Mouse (Mus musculus) T-helper 1 cell (primary cell): ENCODE measurements at regions not wholly inside any gene's neighbourhood (a gene's known extent, or its start where the extent isn't known, plus 50 kb on each side); places are given as distances from the start of the nearest gene placed in this dataset.

Experiments used
- in situ Hi-C: fragments of 300-600 bp; cut with MboI, MseI; formaldehyde crosslinking; loops from one replicate; pipeline ENCODE4 v1.15.1; 2025; ENCODE audit warnings: high pct_unique_total_duplicates

DNA sequence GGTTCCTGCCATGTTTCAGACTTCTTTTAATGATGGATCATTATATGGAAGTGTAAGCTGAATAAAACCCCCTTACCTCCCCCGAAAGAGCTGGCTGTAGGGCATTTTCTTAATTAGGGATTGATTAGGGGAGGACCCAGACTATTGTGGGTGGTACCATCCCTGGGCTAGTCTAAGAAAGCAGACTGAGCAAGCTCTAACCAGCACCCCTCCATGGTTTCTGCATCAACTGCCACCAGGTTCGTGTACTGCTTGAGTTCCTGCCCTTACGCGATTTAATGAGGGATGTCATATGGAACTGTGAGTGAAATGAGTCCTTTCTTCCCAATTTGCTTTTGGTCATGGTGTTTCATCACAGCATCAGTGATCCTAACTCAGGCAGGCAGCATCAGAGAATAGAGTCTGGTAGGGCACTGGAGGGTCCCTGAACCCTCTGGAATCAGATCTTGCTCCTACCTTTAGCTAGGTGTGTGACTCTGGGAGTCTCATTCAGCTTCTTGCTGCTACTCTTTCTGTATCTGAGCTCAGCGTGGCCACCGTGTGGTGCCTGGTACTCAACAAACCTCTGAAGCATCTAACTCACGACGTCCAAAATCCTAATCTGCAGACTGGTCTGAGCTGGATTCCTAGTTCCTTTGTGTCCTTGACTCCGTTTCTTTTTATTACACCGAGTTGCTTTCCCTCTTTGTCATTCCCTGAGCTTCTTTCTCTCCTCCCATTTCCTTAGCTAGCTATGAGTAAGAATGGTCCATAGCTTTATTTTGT lies 1884.0 kb upstream of the Lrrc6 start:
- in situ Hi-C loops = no loop called here

DNA sequence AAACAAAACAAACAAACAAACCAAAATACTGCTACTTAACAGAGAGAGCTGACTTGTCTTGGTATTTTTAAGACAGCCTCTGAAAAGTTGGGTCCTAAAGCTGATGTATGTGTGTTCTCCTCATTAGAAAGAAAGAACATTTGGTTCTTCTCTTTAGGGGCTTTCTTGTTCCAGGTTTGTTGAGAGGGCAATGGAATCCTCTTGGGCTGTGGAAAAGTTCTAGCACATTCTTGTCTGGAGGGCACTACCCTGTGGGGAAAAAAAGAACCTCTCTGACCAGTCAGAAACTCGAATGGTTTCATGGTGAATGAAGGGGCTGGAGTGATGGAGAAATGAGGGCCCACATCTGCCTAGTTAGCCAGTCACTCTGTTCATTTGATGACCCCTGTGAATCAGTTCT lies 1874.5 kb upstream of the Lrrc6 start:
- in situ Hi-C loops = no loop called here

DNA sequence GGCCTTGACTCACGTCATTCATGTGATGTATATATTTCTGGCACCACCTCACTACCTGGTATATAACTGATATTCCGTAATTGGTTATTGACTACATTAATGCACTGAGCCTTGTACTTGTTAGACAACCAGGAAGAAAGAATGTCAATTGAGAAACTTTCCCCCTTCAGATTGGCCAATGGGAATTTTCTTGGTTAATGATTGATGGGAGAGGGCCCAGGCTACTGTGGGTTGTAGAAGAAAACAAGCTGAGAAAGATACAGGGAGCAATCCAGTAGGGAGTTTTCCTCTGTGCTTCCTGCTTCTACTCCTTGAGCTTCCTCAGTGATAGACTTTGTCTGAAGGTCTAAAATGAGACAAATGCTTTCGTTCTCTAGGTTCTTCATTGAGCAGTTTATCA lies 1866.1 kb upstream of the Lrrc6 start:
- in situ Hi-C loops = no loop called here

DNA sequence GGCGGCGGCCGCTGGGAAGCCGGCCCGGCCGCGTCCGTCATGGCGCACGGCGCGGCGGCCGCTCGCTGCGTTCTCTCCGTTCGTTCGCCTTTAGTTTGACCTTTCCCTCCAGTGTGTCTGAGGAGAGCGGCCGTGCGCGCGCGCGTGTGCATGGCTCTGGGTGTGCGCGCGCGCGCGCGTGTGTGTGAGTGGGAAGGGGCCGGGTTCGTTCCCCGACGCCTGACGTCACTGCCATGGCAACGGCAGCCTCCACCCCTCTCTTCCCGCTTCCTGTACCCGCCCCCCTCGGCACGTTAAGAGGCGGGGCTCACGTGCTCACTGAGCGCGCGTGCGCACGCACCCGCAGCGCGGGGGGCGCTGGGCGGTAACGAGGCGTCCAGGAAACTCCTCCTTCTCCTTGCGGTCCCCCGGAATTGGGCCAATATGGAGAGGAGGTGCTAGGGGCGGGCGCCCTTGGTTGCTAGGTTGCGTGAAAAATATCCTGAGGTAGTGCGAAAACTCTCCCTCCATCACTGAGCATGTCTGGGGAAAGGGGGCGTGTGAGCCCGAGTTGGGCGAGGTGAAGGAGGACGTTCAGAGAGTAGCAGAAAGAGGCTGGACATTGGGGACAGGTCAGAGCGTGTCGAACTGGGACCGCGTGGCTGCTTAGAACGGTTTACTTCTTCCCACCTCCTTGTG lies 1862.5 kb upstream of the Lrrc6 start:
- in situ Hi-C loops = loop anchor here (5.0 kb wide), 1 partner anchor 101 kb away; no protein-coding TSS in a partner anchor

DNA sequence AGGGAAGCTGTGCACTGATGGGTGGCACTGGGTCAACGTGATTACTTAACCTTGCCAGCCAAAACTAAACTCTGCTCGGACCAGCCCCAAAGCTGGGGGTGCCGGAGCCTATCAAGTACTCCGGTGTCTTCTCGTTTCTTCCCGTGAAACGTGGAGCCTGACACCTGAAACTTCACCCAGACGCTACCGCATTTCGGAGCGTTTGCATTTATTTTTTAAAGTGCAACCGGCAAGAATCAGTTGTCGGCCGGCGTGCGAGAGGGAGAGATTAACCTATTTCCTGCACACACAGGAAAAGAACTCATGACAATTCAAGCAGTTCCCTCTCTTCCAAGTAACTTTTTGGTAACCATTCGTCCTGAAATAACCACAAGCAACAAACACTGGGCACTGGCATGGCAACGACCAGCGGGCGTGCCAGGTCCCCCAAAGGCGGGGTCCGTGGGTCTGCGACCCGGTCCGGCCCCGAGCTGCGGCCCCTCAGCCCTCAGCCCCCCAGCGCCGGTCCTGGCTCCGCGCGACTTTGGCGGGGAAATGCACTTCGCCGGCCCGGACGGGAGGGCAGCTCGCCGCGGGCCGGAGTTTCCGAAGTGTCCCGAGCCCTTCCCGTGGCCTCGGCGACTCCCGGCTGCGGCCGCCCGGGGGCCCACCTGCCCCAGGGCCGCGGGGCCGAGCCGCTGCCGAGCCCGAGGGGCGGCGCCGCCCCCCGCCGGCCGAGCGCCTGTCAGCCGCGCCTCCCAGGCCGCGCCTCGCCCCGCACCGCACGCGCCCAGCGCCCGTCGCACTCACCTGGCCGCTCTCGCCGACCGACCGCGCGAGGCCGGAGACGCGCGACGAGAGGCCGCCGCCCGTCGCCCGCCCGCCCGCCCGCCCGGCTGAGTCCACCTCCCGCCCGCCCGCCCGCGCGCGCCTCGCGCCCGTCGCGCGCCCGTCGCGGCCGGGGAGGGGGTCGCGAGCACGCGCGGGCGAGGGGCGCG lies 1861.7 kb upstream of the Lrrc6 start:
- in situ Hi-C loops = loop anchor here (5.0 kb wide), 1 partner anchor 100 kb away; no protein-coding TSS in a partner anchor

DNA sequence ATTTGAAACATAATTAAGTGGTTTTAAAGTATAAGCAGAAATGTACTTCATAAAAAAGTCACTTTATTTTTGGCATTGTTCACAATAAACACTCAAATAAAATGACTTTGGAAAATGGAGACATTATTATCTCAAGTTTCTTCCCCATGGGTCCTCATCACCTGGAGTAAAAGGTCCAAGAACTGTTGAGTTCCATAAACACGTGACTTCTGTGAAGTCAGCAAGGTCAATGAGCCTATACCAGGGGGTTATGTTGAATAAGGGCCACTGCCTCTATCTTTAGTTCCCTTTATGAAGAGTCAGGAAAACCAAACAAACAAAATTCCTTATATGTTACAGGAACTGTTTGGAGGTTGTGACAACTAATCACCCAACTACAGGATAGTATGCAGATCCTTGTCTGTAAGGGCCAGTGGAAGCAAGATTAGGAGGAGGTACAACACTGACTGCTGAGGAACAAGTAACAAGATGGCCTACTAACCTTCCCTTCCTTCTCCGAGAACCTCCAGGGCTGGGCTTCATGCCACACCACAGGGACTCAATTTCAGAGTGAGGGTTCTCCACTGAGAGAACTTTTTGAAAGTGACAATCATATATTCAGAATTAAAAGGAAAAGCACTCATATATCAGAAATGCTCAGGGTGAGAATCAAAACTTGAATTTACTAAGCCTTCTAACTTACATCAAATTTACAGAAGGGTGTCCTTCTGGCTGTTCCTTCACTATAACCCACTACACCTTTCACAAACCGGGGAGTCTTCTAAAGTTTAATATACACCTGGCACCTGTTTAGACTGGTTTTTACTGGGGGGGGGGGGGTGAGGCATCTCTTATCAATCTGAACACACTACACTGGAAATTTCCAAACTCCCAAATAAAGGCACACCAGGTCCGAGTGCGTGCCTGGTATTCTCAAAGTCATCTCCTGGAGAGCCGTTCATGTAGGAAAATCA lies 1860.5 kb upstream of the Lrrc6 start:
- in situ Hi-C loops = loop anchor here (5.0 kb wide), 1 partner anchor 99 kb away; no protein-coding TSS in a partner anchor

DNA sequence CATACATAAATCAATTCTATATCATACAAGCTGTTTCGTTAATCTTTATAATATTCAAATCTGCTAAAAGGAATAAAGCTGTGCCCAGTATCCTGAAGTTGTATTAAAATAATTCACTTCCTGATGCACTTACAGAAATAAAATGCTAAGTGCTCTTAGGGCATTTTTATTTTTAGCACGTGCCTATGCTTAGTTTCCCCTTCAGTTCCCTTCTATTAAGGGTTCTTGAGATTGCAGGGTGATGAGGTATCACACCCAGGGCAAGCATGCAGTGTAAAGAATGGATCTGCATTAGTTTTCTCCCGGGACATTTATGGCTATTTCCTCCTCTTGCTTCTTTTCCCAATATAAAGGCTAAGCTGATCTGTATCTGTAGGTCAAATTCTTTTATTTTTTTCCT lies 1858.8 kb upstream of the Lrrc6 start:
- in situ Hi-C loops = no loop called here

DNA sequence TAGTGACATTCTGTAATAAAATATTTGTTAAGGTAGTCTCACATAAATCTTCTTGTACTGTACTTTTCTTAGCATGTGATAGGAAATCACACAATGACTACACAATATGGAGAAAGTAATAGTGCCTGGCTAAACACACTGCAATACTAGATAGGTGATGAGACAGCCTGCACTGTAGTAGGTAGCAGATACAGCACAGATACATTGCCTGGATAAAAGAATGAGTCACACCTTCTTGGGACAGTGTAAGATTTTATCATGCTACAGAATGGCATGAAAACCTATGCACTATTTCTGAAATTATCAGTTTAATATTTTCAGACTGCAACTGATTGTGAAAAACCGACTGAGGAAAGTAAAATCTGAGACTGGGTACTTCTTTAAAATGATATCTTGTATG lies 1855.2 kb upstream of the Lrrc6 start:
- in situ Hi-C loops = no loop called here

DNA sequence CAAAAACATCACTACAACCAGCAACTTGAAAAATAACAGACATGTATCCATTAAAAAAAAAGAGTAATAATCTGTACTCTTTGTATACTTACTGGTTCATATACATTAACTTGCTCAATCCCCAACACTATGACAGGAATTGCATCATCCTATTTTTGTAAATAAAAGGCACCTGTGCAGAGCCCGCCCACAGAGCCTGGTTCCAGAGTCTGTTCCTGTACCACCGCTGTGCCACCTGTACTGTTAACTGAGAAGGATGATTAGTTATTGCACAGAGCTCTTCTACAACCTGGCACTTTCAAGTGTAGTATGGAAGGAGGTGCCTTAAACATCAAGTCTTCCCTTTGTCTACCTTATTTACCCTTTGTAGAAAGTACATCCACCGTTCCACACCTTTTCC lies 1843.9 kb upstream of the Lrrc6 start:
- in situ Hi-C loops = no loop called here

DNA sequence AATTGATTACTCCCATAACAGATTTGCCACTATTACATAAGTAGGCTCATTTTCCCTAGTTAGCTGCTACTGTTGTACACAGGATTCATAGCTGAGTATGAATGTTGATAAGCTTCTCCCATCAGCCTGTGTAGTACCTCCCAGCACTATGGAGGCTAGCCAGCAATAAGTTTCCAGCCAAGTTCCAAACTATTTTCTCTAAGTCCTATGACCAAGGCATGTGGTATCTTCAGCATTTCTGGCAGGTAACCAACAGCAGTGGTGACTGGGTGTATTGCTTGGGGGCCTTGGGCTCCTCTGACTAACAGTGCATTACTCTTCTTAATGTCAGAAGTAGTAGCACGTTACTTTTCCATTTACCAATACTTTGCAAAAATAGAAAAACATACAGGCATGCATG lies 1841.8 kb upstream of the Lrrc6 start:
- in situ Hi-C loops = no loop called here

DNA sequence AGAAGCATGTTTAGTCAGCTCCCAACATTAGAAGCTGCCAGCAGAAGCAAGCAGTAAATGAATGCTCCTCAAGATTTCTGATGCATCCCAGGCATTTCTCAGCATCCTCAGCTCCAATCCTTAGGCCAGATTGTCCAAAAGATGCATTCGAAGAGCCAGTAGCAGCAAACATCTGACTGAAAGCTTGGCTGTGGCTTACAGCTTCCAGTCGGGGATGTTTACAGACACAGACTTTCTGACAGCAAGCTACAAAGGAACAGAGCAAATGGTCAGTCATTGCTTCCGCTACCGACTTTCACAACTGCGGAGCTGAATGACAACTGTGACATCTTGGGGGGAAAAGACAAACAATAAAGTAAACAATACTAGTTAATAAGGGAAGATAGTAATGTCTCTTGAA lies 1840.3 kb upstream of the Lrrc6 start:
- in situ Hi-C loops = no loop called here

DNA sequence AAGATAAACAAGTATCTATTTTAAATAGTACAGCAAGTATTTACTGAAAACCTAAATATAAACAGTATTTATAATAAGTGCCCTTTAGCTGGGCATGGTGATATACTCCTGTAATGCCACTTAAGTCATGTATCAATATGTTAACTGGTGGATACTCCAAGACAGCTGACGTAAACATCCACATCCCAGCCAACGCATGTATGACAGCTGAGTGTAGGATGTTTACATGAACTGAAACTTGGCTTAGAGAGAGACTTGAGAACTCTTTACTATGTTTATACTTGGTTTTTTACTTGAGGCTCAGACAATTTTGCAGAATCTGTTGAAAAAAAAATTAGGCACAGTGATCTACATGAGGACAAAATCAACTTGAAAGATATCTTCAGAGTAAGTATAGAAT lies 1836.6 kb upstream of the Lrrc6 start:
- in situ Hi-C loops = no loop called here

DNA sequence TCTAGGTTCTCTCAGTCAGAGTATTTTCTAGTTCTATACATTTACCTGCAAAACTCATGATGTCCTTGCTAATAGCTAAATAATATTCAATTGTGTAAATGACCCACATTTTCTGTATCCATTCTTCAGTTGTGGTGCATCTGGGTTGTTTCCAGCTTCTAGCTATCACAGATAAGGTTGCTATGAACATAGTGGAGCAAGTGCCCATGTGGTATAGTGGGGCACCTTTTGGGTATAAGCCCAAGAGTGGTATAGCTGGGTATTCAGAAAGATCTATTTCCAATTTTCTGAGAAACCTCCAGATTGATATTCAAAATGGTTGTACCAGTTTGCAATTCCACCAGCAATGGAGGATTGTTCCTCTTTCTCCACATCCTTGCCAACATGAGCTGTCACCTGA lies 1835.1 kb upstream of the Lrrc6 start:
- in situ Hi-C loops = no loop called here

DNA sequence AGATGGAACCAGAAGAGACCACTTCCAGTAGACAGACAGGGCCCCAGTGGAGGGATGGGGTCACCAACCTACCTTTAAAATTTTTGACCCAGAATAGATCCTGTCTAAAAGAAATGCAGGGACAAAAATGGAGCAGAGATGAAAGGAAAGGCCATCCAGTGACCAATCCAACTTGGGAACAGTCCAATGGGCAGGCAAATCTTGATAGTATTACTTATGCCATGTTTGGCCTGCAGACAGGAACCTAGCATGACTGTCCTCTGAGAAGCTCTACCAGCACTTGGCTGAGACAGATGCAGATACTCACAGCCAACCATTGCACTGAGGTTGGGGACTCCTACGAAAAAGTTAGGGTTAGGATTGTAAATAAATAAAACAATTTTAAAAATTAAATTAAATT lies 1815.4 kb upstream of the Lrrc6 start:
- in situ Hi-C loops = no loop called here
